Mouse (Mus musculus) small intestine, adult 2 months (tissue): ENCODE measurements at regions not wholly inside any gene's neighbourhood (a gene's known extent, or its start where the extent isn't known, plus 50 kb on each side); places are given as distances from the start of the nearest gene placed in this dataset.

ENCODE experiments used
- CTCF ChIP-seq: fragments of 200-500 bp; IDR thresholded peaks from 2 replicates; pipeline ENCODE4 v1.5.1; 2012; ENCODE audit warnings: low read depth, mild to moderate bottlenecking, control low read depth, inconsistent platforms, low read length, moderate library complexity, mixed read lengths; ENCODE audit not compliant: insufficient replicate concordance, insufficient read length; ENCODE audit errors: extremely low read depth
- POLR2A ChIP-seq: fragments of 200-500 bp; IDR thresholded peaks from 2 replicates; pipeline ENCODE4 v1.6.1; 2012; ENCODE audit warnings: low read depth, mild to moderate bottlenecking, control low read depth, inconsistent platforms, low read length, moderate library complexity

- TF ChIP-seq CTCF (no peak), POLR2A (no peak)
Observed at GRCm38 (mm10) chr9:101641524-101641923, 220.1 kb upstream of the 9630041A04Rik start.
